Mouse (Mus musculus): Measurements from ENCODE around the gene Map7. TPM values are rescaled to one million over a fixed set of nuclear protein-coding genes. Genes with fewer than 3 reads are reported as not detected.

The Map7 gene
- polyA plus RNA-seq, 1 experiment from 2014 or later: 2.7 TPM

DNA sequence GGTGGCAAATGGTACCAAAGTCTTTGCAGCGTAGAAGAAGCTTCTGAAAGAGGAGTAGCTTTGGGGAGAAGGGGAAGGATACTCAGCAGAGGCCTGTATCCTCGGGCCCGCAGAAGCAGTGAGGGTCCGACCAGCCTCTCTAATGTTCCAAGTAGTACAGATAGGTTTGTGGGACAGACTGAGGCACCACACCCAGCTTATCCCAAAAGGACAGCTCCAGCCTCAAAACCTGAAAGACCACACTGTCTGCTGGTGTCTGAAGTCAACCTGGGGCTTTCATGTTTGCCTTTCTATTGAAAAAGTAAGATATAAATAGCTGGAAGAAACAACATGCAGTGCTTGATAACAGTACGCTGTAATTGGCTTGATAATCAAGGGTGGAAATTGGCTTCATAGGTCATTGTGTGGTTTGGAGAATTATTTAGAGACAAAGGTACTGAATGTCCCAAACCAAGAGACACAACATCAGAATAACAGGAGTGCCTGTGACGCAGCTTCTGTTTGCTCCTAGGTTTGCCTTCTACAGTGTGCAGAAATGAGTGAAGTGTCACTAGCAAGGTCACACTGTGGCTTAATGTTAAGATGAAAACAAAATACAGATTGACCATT is 42.0 kb downstream of the Map7 start:
- no peak for ATAC-seq
- H3K27ac ChIP-seq (ENCODE audit: low read depth, low read length): no peak overlapping the region
- no peak overlapping the region for H3K4me3 ChIP-seq (ENCODE audit: low read depth, low read length)
- 91% methylated on average over 6 of the region's 6 CpGs for WGBS
- no peak overlapping the region for H3K9ac ChIP-seq (ENCODE audit: low read length)
- no peak for DNase-seq (ENCODE audit: low spot score)
- H3K4me2 ChIP-seq (ENCODE audit: low read length): no peak overlapping the region
- H3K36me3 ChIP-seq (ENCODE audit: control insufficient read depth, insufficient read depth, low read length): no peaks in the 10 kb centered on the region
- H3K27me3 ChIP-seq (replicated peaks; ENCODE audit: control insufficient read depth, insufficient read depth, low read length): no peaks in the 10 kb centered on the region
- H3K9me3 ChIP-seq (replicated peaks; ENCODE audit: control insufficient read depth, low read length): no peaks in the 10 kb centered on the region
- no peaks in the 10 kb centered on the region for H3K4me1 ChIP-seq (ENCODE audit: control insufficient read depth, insufficient read depth, low read length)

- DNase-seq (ENCODE audit: low spot score): no peak
- Histone ChIP-seq H3K9ac (ENCODE audit: low read length) (no peak overlapping the region), H3K4me3 (ENCODE audit: low read depth, low read length) (no peak overlapping the region), H3K9me3 (replicated peaks; ENCODE audit: control insufficient read depth, low read length) (no peaks in the 10 kb centered on the region), H3K27ac (ENCODE audit: low read depth, low read length) (no peak overlapping the region), H3K4me1 (ENCODE audit: control insufficient read depth, insufficient read depth, low read length) (no peaks in the 10 kb centered on the region), H3K4me2 (ENCODE audit: low read length) (no peak overlapping the region), H3K36me3 (ENCODE audit: control insufficient read depth, insufficient read depth, low read length) (no peaks in the 10 kb centered on the region), H3K27me3 (replicated peaks; ENCODE audit: control insufficient read depth, insufficient read depth, low read length) (no peaks in the 10 kb centered on the region)
- WGBS: 28% methylated on average over 13 of the region's 13 CpGs
- no peak for ATAC-seq
These were observed 46.7 kb downstream of the Map7 start for GRCm38 (mm10) chr10:20194847-20195540.

DNA sequence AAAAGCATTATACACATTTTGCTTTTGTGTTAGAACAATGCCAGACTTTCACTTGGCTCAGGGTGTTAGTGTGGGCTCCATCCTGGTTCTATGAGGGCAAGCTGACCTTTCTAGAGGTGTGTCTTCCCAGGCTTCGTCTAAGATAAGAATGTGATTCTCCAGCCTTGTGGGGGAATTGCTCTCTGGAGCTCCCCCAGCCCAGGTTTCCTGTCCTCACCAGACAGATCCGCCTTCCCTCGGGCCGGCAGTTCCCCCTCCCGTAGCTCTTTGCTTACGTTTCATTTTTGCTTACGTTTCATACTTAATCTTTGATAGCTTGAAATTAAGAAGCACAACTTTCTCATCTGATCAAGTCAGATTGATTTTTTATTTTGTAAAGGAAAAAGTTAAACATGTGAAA is 48.8 kb downstream of the Map7 start:
- no peak overlapping the region for H3K27ac ChIP-seq (ENCODE audit: low read depth, low read length)
- H3K27me3 ChIP-seq (replicated peaks; ENCODE audit: control insufficient read depth, insufficient read depth, low read length): no peaks in the 10 kb centered on the region
- no peaks in the 10 kb centered on the region for H3K36me3 ChIP-seq (ENCODE audit: control insufficient read depth, insufficient read depth, low read length)
- WGBS: 85% methylated on average over 7 of the region's 7 CpGs
- H3K4me2 ChIP-seq (ENCODE audit: low read length): no peak overlapping the region
- H3K9ac ChIP-seq (ENCODE audit: low read length): no peak overlapping the region
- no peak for DNase-seq (ENCODE audit: low spot score)
- no peaks in the 10 kb centered on the region for H3K4me1 ChIP-seq (ENCODE audit: control insufficient read depth, insufficient read depth, low read length)
- ATAC-seq: no peak
- no peak overlapping the region for H3K4me3 ChIP-seq (ENCODE audit: low read depth, low read length)
- no peaks in the 10 kb centered on the region for H3K9me3 ChIP-seq (replicated peaks; ENCODE audit: control insufficient read depth, low read length)

DNA sequence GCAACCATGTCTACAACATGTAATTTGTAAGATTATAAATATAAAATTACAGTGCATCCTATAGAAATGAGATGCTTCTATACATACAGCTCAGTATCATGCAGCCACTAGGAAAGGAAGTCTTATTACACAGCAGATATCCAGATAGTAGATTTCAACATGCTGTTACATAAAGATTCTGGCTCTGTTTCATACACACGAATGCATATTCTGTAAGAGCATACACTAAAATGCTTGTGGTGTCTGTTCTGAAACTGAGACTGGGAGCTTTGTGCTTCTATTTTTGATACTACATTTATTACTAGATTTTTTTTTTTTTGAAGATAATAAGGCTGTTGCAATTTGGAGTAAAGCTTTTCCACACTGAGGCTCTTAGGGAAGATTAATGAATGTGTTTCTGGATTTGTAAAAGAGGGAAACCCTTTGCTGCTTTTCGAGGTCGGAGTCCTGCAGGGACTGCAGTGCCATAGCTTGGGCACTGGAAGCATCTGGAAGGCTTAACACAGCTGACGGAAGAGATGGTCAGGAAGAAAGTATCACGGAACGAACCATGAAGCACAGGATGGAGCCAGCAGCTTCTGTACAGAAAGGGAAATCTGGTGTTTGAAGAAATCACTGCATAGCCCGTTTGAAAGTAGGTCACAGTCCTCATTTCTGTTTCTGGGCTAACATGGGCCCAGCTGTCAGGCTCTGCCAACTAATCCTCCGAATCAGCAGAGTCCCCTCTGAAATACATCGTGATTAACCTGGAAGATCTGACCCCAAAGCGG is 50.9 kb downstream of the Map7 start:
- Histone ChIP-seq H3K27ac (ENCODE audit: low read depth, low read length) (no peak overlapping the region), H3K4me1 (ENCODE audit: control insufficient read depth, insufficient read depth, low read length) (no peaks in the 10 kb centered on the region), H3K27me3 (replicated peaks; ENCODE audit: control insufficient read depth, insufficient read depth, low read length) (no peaks in the 10 kb centered on the region), H3K9ac (ENCODE audit: low read length) (no peak overlapping the region), H3K4me3 (ENCODE audit: low read depth, low read length) (no peak overlapping the region), H3K36me3 (ENCODE audit: control insufficient read depth, insufficient read depth, low read length) (no peaks in the 10 kb centered on the region), H3K9me3 (replicated peaks; ENCODE audit: control insufficient read depth, low read length) (no peaks in the 10 kb centered on the region), H3K4me2 (ENCODE audit: low read length) (no peak overlapping the region)
- DNase-seq (ENCODE audit: low spot score) (no peak), ATAC-seq (no peak)
- 74% methylated on average over 10 of the region's 10 CpGs for whole genome bisulfite sequencing

GRCm38 (mm10) chr10:20201236-20201635 is 53.0 kb downstream of the Map7 start:
- H3K27ac ChIP-seq (ENCODE audit: low read depth, low read length): no peak overlapping the region
- H3K36me3 ChIP-seq (ENCODE audit: control insufficient read depth, insufficient read depth, low read length): no peaks in the 10 kb centered on the region
- no peaks in the 10 kb centered on the region for H3K27me3 ChIP-seq (replicated peaks; ENCODE audit: control insufficient read depth, insufficient read depth, low read length)
- H3K4me1 ChIP-seq (ENCODE audit: control insufficient read depth, insufficient read depth, low read length): no peaks in the 10 kb centered on the region; the same call in 1 of the 2 replicates
- no peak overlapping the region for H3K4me3 ChIP-seq (ENCODE audit: low read depth, low read length)
- 7% methylated on average over 3 of the region's 3 CpGs for WGBS
- H3K9me3 ChIP-seq (replicated peaks; ENCODE audit: control insufficient read depth, low read length): no peaks in the 10 kb centered on the region
- no peak overlapping the region for H3K9ac ChIP-seq (ENCODE audit: low read length)
- peak; percentile 24 for DNase-seq (ENCODE audit: low spot score)
- ATAC-seq: peak; percentile 32; the same call in 1 of the 2 replicates
- no peak overlapping the region for H3K4me2 ChIP-seq (ENCODE audit: low read length)

DNA sequence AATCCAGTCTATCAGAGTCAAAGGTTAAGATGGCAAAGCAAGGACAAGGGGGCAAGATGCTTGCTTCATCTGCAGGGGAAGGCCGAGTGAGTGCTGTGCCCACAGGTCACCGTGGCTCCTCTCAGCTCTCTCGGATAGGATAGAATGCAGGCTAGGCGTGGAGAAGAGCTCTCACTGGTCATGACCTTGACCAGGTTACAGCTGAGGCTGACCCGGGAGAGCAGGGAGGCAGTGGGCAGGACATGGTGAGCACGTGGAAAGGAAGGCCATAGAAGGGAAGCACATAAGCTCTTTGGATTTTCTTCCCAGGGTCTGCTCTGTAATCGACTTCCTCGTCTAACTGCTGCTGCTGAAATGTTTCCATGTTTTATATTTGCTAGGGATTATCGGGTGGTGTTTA is 53.9 kb downstream of the Map7 start:
- 75% methylated on average over 9 of the region's 9 CpGs for WGBS
- Histone ChIP-seq H3K4me2 (ENCODE audit: low read length) (no peak overlapping the region), H3K4me1 (ENCODE audit: control insufficient read depth, insufficient read depth, low read length) (no peaks in the 10 kb centered on the region; the same call in 1 of the 2 replicates), H3K27me3 (replicated peaks; ENCODE audit: control insufficient read depth, insufficient read depth, low read length) (no peaks in the 10 kb centered on the region), H3K4me3 (ENCODE audit: low read depth, low read length) (no peak overlapping the region), H3K9me3 (replicated peaks; ENCODE audit: control insufficient read depth, low read length) (no peaks in the 10 kb centered on the region), H3K27ac (ENCODE audit: low read depth, low read length) (no peak overlapping the region), H3K9ac (ENCODE audit: low read length) (no peak overlapping the region), H3K36me3 (ENCODE audit: control insufficient read depth, insufficient read depth, low read length) (no peaks in the 10 kb centered on the region)
- no peak for DNase-seq (ENCODE audit: low spot score)
- no peak for ATAC-seq

- H3K9me3 ChIP-seq (replicated peaks; ENCODE audit: control insufficient read depth, low read length): no peaks in the 10 kb centered on the region
- H3K4me3 ChIP-seq (ENCODE audit: low read depth, low read length): no peak overlapping the region
- no peak overlapping the region for H3K4me2 ChIP-seq (ENCODE audit: low read length)
- no peaks in the 10 kb centered on the region for H3K36me3 ChIP-seq (ENCODE audit: control insufficient read depth, insufficient read depth, low read length)
- no peak overlapping the region for H3K9ac ChIP-seq (ENCODE audit: low read length)
- WGBS: 50% methylated on average over 6 of the region's 6 CpGs
- no peaks in the 10 kb centered on the region for H3K27me3 ChIP-seq (replicated peaks; ENCODE audit: control insufficient read depth, insufficient read depth, low read length)
- ATAC-seq (no peak), DNase-seq (ENCODE audit: low spot score) (no peak)
- H3K27ac ChIP-seq (ENCODE audit: low read depth, low read length): no peak overlapping the region
- H3K4me1 ChIP-seq (ENCODE audit: control insufficient read depth, insufficient read depth, low read length): no peaks in the 10 kb centered on the region; the same call in 1 of the 2 replicates
These were observed 54.5 kb downstream of the Map7 start for GRCm38 (mm10) chr10:20202818-20203217.

- H3K9ac ChIP-seq (ENCODE audit: low read length): no peak overlapping the region
- H3K27ac ChIP-seq (ENCODE audit: low read depth, low read length): no peak overlapping the region
- no peaks in the 10 kb centered on the region; the same call in 1 of the 2 replicates for H3K4me1 ChIP-seq (ENCODE audit: control insufficient read depth, insufficient read depth, low read length)
- H3K4me3 ChIP-seq (ENCODE audit: low read depth, low read length): no peak overlapping the region
- H3K9me3 ChIP-seq (replicated peaks; ENCODE audit: control insufficient read depth, low read length): no peaks in the 10 kb centered on the region
- WGBS: 90% methylated on average over 6 of the region's 6 CpGs
- H3K27me3 ChIP-seq (replicated peaks; ENCODE audit: control insufficient read depth, insufficient read depth, low read length): no peaks in the 10 kb centered on the region
- ATAC-seq (no peak), DNase-seq (ENCODE audit: low spot score) (no peak)
- no peak overlapping the region for H3K4me2 ChIP-seq (ENCODE audit: low read length)
- no peaks in the 10 kb centered on the region for H3K36me3 ChIP-seq (ENCODE audit: control insufficient read depth, insufficient read depth, low read length)
These were observed 55.2 kb downstream of the Map7 start for GRCm38 (mm10) chr10:20203502-20203901.

Data from forebrain, embryonic 14.5 days (tissue).